Mouse (Mus musculus) lung, embryonic 15.5 days (tissue): ENCODE data around the gene Eml1. TPM values are rescaled to one million over a fixed set of nuclear protein-coding genes. Genes with fewer than 3 reads are reported as not detected.

Source experiments
- ATAC-seq: fragments of 200-750 bp; cut with Nextera tagmentation; 2 replicates; pipeline ENCODE4 v1.8.0; 2017; ENCODE audit warnings: moderate number of reproducible peaks, borderline replicate concordance; ENCODE audit not compliant: low FRiP score, low TSS enrichment; ENCODE audit errors: extremely low read depth
- H3K27ac ChIP-seq: fragments of 300-500 bp; sonication (generic); 2 replicates; pipeline ENCODE4 v1.5.1; 2015; ENCODE audit warnings: moderate library complexity, mild to moderate bottlenecking, inconsistent platforms
- H3K27me3 ChIP-seq: fragments of 300-500 bp; sonication (generic); 2 replicates; pipeline ENCODE4 v1.6.1; 2015; ENCODE audit warnings: inconsistent platforms
- H3K36me3 ChIP-seq: fragments of 300-500 bp; sonication (generic); 2 replicates; pipeline ENCODE4 v1.6.1; 2015; ENCODE audit warnings: inconsistent platforms
- H3K4me1 ChIP-seq: fragments of 300-500 bp; sonication (generic); 2 replicates; pipeline ENCODE4 v1.6.1; 2015; ENCODE audit warnings: inconsistent platforms
- H3K4me2 ChIP-seq: fragments of 300-500 bp; sonication (generic); 2 replicates; pipeline ENCODE4 v1.6.1; 2015; ENCODE audit warnings: inconsistent platforms, mild to moderate bottlenecking, moderate library complexity
- H3K4me3 ChIP-seq: fragments of 300-500 bp; sonication (generic); 2 replicates; pipeline ENCODE4 v1.5.1; 2015; ENCODE audit warnings: mild to moderate bottlenecking, inconsistent platforms
- H3K9ac ChIP-seq: fragments of 300-500 bp; sonication (generic); 2 replicates; pipeline ENCODE4 v1.6.1; 2015; ENCODE audit warnings: inconsistent platforms
- H3K9me3 ChIP-seq: fragments of 300-500 bp; sonication (generic); 2 replicates; pipeline ENCODE4 v1.6.1; 2016; ENCODE audit warnings: inconsistent platforms
- WGBS: fragments of 180-500 bp; shearing (Covaris S2); methylation state at CpG from one replicate; pipeline ENCODE4 v1.1.7; 2015; 5-methylcytosine and 5-hydroxymethylcytosine counted together
- polyA plus RNA-seq: library from polyadenylated mRNA; unstranded; fragments of >200 nt; fragmentation: Nextera tagmentation; extraction: Ambion mirVana; gene quantifications from 2 replicates; pipeline ENCODE4 v1.2.1, GENCODE M21; 2015

The Eml1 gene
- polyA plus RNA-seq, 1 experiment from 2014 or later: 117 TPM

- no peak for ATAC-seq
- WGBS: 70% methylated on average over 7 of the region's 7 CpGs
Observed at GRCm38 (mm10) chr12:108398681-108399080, 27.9 kb downstream of the Eml1 start.

GRCm38 (mm10) chr12:108399191-108399590 lies 28.4 kb downstream of the Eml1 start:
- Histone ChIP-seq H3K4me1 (peaks cover 10% of the 10 kb centered on the region), H3K27ac (no peak overlapping the region), H3K4me2 (no peak overlapping the region), H3K4me3 (no peak overlapping the region), H3K27me3 (no peaks in the 10 kb centered on the region), H3K9me3 (no peaks in the 10 kb centered on the region), H3K9ac (no peak overlapping the region), H3K36me3 (no peaks in the 10 kb centered on the region)
- WGBS: 82% methylated on average over 8 of the region's 8 CpGs
- no peak for ATAC-seq

More at GRCm38 (mm10) chr12:108398681-108399080, 27.9 kb downstream of the Eml1 start:
- Histone ChIP-seq H3K36me3 (no peaks in the 10 kb centered on the region), H3K4me3 (no peak overlapping the region), H3K27ac (no peak overlapping the region), H3K27me3 (no peaks in the 10 kb centered on the region), H3K9me3 (no peaks in the 10 kb centered on the region), H3K4me2 (no peak overlapping the region), H3K4me1 (peaks cover 10% of the 10 kb centered on the region), H3K9ac (no peak overlapping the region)

DNA sequence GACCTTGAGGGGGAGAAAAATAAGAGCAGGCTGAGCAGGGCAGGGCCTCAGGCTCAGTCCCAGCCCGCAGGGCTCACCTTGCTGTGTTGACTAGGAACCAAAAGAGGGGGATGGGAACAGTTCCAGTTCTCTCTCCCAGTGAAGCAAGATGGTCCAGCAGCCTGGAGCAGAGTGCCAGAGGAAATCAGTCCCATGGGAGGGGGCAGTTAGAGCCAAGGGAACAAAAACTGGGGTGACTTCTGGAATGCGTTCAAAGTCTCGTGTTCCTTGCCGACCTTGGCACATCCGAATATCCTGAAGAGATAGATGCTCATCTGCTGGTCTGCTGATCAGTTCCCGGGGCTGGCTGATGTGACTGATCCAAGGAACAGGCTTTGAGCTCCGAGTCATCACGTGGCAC lies 30.2 kb downstream of the Eml1 start:
- no peaks in the 10 kb centered on the region for H3K9me3 ChIP-seq
- no peak overlapping the region for H3K9ac ChIP-seq
- no peak overlapping the region for H3K4me3 ChIP-seq
- H3K4me2 ChIP-seq: no peak overlapping the region
- no peak for ATAC-seq
- no peaks in the 10 kb centered on the region for H3K27me3 ChIP-seq
- WGBS: 67% methylated on average over 8 of the region's 8 CpGs
- peaks cover 15% of the 10 kb centered on the region for H3K4me1 ChIP-seq
- H3K36me3 ChIP-seq: no peaks in the 10 kb centered on the region
- H3K27ac ChIP-seq: no peak overlapping the region

GRCm38 (mm10) chr12:108403957-108404356 lies 33.2 kb downstream of the Eml1 start:
- H3K27ac ChIP-seq: peak overlapping the region; percentile 65; the same call in 1 of the 2 replicates
- peak; percentile 67; the same call in 1 of the 2 replicates for ATAC-seq

DNA sequence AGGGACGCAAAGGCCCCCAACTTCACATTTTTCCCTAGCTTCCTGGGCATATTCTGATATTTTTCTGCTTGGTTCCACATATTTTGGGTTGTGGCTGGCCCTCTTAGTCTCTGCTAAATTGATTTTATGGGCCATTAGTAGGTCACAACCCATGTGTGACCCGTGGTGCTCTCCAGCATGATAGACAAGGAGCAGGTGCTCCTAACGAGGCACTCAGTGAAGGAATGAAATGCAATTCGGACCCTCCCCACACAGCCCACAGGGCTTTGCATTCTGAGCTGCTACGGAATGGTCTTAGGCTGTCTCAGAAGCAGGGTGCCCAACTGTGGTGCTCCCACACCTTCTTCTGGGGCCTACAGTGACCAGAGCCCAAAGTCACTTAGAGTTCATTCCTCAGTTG lies 38.3 kb downstream of the Eml1 start:
- H3K4me2 ChIP-seq: no peak overlapping the region
- H3K4me1 ChIP-seq: peaks cover 19% of the 10 kb centered on the region
- no peaks in the 10 kb centered on the region for H3K9me3 ChIP-seq
- no peak overlapping the region for H3K27ac ChIP-seq
- H3K36me3 ChIP-seq: no peaks in the 10 kb centered on the region
- H3K4me3 ChIP-seq: no peak overlapping the region
- no peak overlapping the region for H3K9ac ChIP-seq
- H3K27me3 ChIP-seq: no peaks in the 10 kb centered on the region
- WGBS: 64% methylated on average over 5 of the region's 5 CpGs
- ATAC-seq: no peak

More at GRCm38 (mm10) chr12:108403957-108404356, 33.2 kb downstream of the Eml1 start:
- H3K27me3 ChIP-seq: no peaks in the 10 kb centered on the region
- 14% methylated on average over 6 of the region's 6 CpGs for WGBS
- no peaks in the 10 kb centered on the region for H3K36me3 ChIP-seq
- H3K9me3 ChIP-seq: no peaks in the 10 kb centered on the region
- peaks cover 22% of the 10 kb centered on the region for H3K4me1 ChIP-seq
- H3K9ac ChIP-seq: no peak overlapping the region
- H3K4me2 ChIP-seq: no peak overlapping the region
- H3K4me3 ChIP-seq: no peak overlapping the region

- Histone ChIP-seq H3K4me2 (no peak overlapping the region), H3K4me1 (peaks cover 10% of the 10 kb centered on the region), H3K9ac (no peak overlapping the region), H3K36me3 (no peaks in the 10 kb centered on the region), H3K4me3 (no peak overlapping the region), H3K27me3 (no peaks in the 10 kb centered on the region), H3K9me3 (no peaks in the 10 kb centered on the region), H3K27ac (no peak overlapping the region)
- 0 out of 2 replicates have a peak, but pooled peaks have one; percentile 25 for ATAC-seq
- WGBS: 62% methylated on average over 14 of the region's 14 CpGs
Observed at GRCm38 (mm10) chr12:108410416-108411208, 39.9 kb downstream of the Eml1 start.

DNA sequence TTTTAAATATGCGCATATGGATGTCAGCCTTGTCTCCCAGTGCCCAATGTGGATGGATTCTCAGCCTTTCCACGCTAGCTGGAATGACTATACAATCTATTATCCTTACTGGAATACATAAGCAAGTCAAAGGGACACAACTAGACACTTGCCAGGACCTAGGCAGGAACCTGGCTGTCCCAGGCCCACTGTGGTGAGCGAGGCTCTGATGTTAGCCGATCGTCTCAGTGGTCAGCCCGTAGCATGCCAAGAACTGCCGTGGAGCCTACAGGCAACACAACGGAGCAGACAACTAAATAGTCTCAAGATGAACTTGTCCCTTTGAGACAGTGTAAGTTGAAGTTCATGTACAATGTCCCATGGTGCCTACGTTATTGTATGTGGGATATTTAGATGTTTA lies 44.2 kb downstream of the Eml1 start:
- H3K27me3 ChIP-seq: no peaks in the 10 kb centered on the region
- no peak overlapping the region for H3K27ac ChIP-seq
- no peaks in the 10 kb centered on the region for H3K36me3 ChIP-seq
- no peak for ATAC-seq
- 0 out of 2 replicates have a peak, but pooled peaks cover 3% of the 10 kb centered on the region for H3K4me1 ChIP-seq
- no peak overlapping the region for H3K4me2 ChIP-seq
- H3K4me3 ChIP-seq: no peak overlapping the region
- H3K9me3 ChIP-seq: no peaks in the 10 kb centered on the region
- H3K9ac ChIP-seq: no peak overlapping the region
- WGBS: 92% methylated on average over 9 of the region's 9 CpGs

GRCm38 (mm10) chr12:108419570-108419969 lies 48.8 kb downstream of the Eml1 start:
- H3K4me3 ChIP-seq: no peak overlapping the region
- H3K4me1 ChIP-seq: peaks cover 18% of the 10 kb centered on the region
- no peaks in the 10 kb centered on the region for H3K27me3 ChIP-seq
- no peak for ATAC-seq
- no peak overlapping the region for H3K4me2 ChIP-seq
- H3K9ac ChIP-seq: no peak overlapping the region
- H3K36me3 ChIP-seq: no peaks in the 10 kb centered on the region
- H3K9me3 ChIP-seq: no peaks in the 10 kb centered on the region
- H3K27ac ChIP-seq: no peak overlapping the region

DNA sequence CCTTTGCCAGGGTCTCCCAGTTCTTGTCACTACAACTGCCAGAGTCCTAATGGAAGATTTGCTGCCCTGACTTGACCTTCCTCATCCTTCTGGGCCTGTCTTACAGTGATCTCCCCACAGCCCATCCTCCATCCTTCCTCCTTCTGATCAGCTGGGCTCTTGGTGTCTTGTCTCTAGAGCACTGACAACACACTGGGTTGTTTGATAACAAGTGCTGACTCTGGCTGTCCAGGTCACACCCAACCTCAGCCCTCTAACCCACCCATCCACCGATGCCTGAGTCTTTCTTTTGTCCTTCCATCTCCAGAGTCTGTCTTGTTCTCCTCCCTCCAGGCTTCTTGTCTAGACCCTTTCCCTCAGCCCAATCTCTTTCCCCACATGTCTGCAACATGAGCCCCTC lies 50.7 kb downstream of the Eml1 start:
- H3K9me3 ChIP-seq: no peaks in the 10 kb centered on the region
- no peak overlapping the region for H3K27ac ChIP-seq
- peaks cover 28% of the 10 kb centered on the region for H3K4me1 ChIP-seq
- no peaks in the 10 kb centered on the region for H3K27me3 ChIP-seq
- H3K4me3 ChIP-seq: no peak overlapping the region
- H3K4me2 ChIP-seq: no peak overlapping the region
- H3K36me3 ChIP-seq: no peaks in the 10 kb centered on the region
- H3K9ac ChIP-seq: no peak overlapping the region
- whole genome bisulfite sequencing: 88% methylated on average over 1 of the region's 1 CpGs
- ATAC-seq: no peak

- peak overlapping the region; percentile 84 for H3K4me2 ChIP-seq
- H3K9ac ChIP-seq: peak overlapping the region; percentile 83
- H3K27me3 ChIP-seq: no peaks in the 10 kb centered on the region
- peak; percentile 61 for ATAC-seq
- no peaks in the 10 kb centered on the region for H3K9me3 ChIP-seq
- H3K36me3 ChIP-seq: no peaks in the 10 kb centered on the region
- H3K4me3 ChIP-seq: peak overlapping the region; percentile 74
- peak overlapping the region; percentile 90 for H3K27ac ChIP-seq
- 2% methylated on average over 14 of the region's 14 CpGs for WGBS
- H3K4me1 ChIP-seq: peaks cover 28% of the 10 kb centered on the region
Observed at GRCm38 (mm10) chr12:108422495-108422857, 51.7 kb downstream of the Eml1 start.

DNA sequence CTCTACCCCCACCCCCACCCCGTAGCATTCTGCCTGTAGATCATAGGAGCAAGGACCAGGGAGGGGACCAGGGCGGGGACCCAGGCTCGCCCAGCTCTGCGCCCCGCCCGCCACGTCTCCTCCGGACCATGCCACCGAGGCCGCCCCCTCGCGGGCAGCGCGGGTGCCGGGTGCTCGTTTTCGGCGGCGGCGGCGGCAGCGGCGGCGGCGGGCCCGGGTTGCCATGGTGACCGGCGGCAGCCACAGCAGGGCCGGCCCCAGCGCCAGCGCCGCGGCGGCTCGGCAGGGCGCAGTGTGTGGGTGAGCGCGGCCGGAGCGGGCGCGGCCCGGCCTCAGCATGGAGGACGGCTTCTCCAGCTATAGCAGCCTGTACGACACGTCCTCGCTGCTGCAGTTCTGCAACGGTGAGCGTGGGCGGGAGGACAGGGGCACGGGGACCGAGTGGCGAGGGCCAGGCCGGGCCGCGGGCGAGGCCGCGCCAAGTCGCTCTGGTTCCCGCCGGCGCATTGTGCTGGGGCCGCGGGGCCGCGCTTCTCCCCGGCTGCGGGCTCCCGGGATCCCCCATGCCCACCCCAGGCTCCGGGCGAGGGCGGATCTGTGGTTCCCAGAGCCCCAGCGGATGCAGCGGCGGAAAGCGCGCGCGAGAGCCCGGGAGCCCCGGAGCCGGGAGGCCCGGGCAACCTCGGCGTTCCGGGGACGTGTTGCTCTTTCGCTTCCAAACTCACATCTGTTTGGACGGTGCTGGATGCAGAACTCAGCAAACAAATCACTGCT lies 52.3 kb downstream of the Eml1 start:
- H3K4me3 ChIP-seq: peak overlapping the region; percentile 74
- H3K36me3 ChIP-seq: no peaks in the 10 kb centered on the region
- peak overlapping the region; percentile 90 for H3K27ac ChIP-seq
- no peaks in the 10 kb centered on the region for H3K9me3 ChIP-seq
- WGBS: under 1% methylated on average over 84 of the region's 90 CpGs
- H3K9ac ChIP-seq: peak overlapping the region; percentile 83
- H3K4me1 ChIP-seq: peaks cover 28% of the 10 kb centered on the region
- peak overlapping the region; percentile 84 for H3K4me2 ChIP-seq
- no peaks in the 10 kb centered on the region for H3K27me3 ChIP-seq
- peak; percentile 94 for ATAC-seq

GRCm38 (mm10) chr12:108430964-108431363 lies 60.2 kb downstream of the Eml1 start:
- Histone ChIP-seq H3K9me3 (no peaks in the 10 kb centered on the region), H3K27me3 (no peaks in the 10 kb centered on the region), H3K9ac (no peak overlapping the region), H3K4me1 (peaks cover 48% of the 10 kb centered on the region), H3K36me3 (no peaks in the 10 kb centered on the region), H3K27ac (peak overlapping the region; percentile 8; the same call in 1 of the 2 replicates), H3K4me3 (no peak overlapping the region), H3K4me2 (no peak overlapping the region)
- 55% methylated on average over 3 of the region's 3 CpGs for WGBS
- ATAC-seq: peak; percentile 63
